8 mouse cellular contexts compared by ENCODE assay signal in genomic region chr6:31288421-31289233, GRCm38 (mm10).
DNase-seq lines count a peak whose midpoint lies in the region; ATAC-seq and TF ChIP-seq lines count a peak whose summit lies in the region.
"Had no signal": no experiment of that assay in that cellular context is flagged by ENCODE, and none has a peak within 500 bp of the region (broad histone marks: within the 10 kb centered on the region; RNA-seq: fewer than 3 reads in every experiment).

No protein-coding gene starts in this region.

- 21% methylated on average over 14 of the region's 14 CpGs for WGBS in heart, adult 2 months

- no peak for TF ChIP-seq CTCF in heart, adult 2 months (IDR thresholded peaks at IDR 0.05)

- H3K27me3 ChIP-seq in heart, adult 2 months (ENCODE audit: control insufficient read depth, insufficient read depth, low read length): no peaks in the 10 kb centered on the region

- H3K4me1 ChIP-seq in heart, adult 2 months (ENCODE audit: control insufficient read depth, insufficient read depth, low read length): peaks cover 14% of the 10 kb centered on the region

- 0 out of 2 replicates have a peak overlapping the region, but pooled peaks have one; percentile 9 for H3K4me3 ChIP-seq in heart, adult 2 months
- H3K4me3 ChIP-seq: liver, embryonic 15.5 days had no signal

- peak; percentile 28; the same call in 1 of the 2 replicates for TF ChIP-seq EP300 in heart, adult 2 months (IDR thresholded peaks at IDR 0.05; ENCODE audit: insufficient read depth, low read depth, low read length)

- no peaks in the 10 kb centered on the region for H3K36me3 ChIP-seq in heart, adult 2 months (ENCODE audit: control insufficient read depth, insufficient read depth, low read length)
- H3K36me3 ChIP-seq: liver, embryonic 15.5 days had no signal

- H3K27ac ChIP-seq in heart, adult 2 months: peak overlapping the region; percentile 59
- H3K27ac ChIP-seq: liver, embryonic 15.5 days had no signal

- ATAC-seq in erythroblast, adult 5-6 weeks (replicated peaks; ENCODE audit: low FRiP score, poor library complexity, severe bottlenecking): no peak
- no peak for ATAC-seq in erythroid progenitor cell, adult 5-6 weeks (replicated peaks; ENCODE audit: low FRiP score, poor library complexity, severe bottlenecking)

- 0 out of 2 replicates have a peak, but pooled peaks have one; percentile 32 for TF ChIP-seq POLR2A in heart, adult 2 months (IDR thresholded peaks at IDR 0.05; ENCODE audit: insufficient read depth, low read depth, low read length)

- H3K79me2 ChIP-seq in heart, adult 2 months (replicated peaks; ENCODE audit: control insufficient read depth, insufficient read depth, low read length): no peaks in the 10 kb centered on the region

- DNase-seq in right cerebral cortex, adult 2 months (ENCODE audit: low spot score in 2 of 2): peak; percentile 65 to 72
- DNase-seq in right cerebral cortex, postnatal 14 days: no peak
- peak; percentile 78 for DNase-seq in cerebellum, adult 11 months
- DNase-seq in heart, adult 2 months: peak; percentile 61 to 67
- DNase-seq in left cerebral cortex, adult 8-10 months (ENCODE audit: low spot score in 2 of 2): peak; percentile 56 to 76

- intact Hi-C loops in heart, adult 2 months (cut with DNase I): no loop called here

- H3K9ac ChIP-seq in heart, adult 2 months (ENCODE audit: low read depth, low read length): no peak overlapping the region
- H3K9ac ChIP-seq: liver, embryonic 15.5 days had no signal
